Mouse (Mus musculus) erythroblast, embryonic 14.5 days (primary cell): Measurements from ENCODE around the gene Usp5.

Experiments used
- GATA1 ChIP-seq: IDR thresholded peaks from 2 replicates; pipeline ENCODE4 v1.6.1; 2012; ENCODE audit warnings: low read length, inconsistent platforms, mixed read lengths
- TAL1 ChIP-seq: IDR thresholded peaks from 3 replicates; pipeline ENCODE4 v1.6.1; 2012; ENCODE audit warnings: low read length, inconsistent platforms, mixed read lengths

GRCm38 (mm10) chr6:124854647-124855046 lies 25.4 kb upstream of the Usp5 start:
- TF ChIP-seq TAL1 (no peak), GATA1 (no peak)
